Mouse (Mus musculus) forebrain, postnatal 0 days (tissue): Measurements from ENCODE around the gene D330045A20Rik. TPM values are rescaled to one million over a fixed set of nuclear protein-coding genes. Genes with fewer than 3 reads are reported as not detected.
"Not testable (repeated sequence)": the region's sequence is repeated elsewhere in the genome, so short reads cannot be mapped to it uniquely, and the experiment has no call there.

Experiments
- ATAC-seq: fragments of 200-750 bp; cut with Nextera tagmentation; 2 replicates; pipeline ENCODE4 v1.8.0; 2017; ENCODE audit warnings: mild to moderate bottlenecking, moderate library complexity
- DNase-seq: peaks from one replicate; pipeline ENCODE4 v3.0.0-alpha.2; 2015
- H3K27ac ChIP-seq: fragments of 300-500 bp; sonication (generic); 2 replicates; pipeline ENCODE4 v1.5.1; 2014; ENCODE audit warnings: low read depth, mild to moderate bottlenecking, antibody characterized with exemption, low read length, moderate library complexity, mixed read lengths
- H3K27me3 ChIP-seq: fragments of 300-500 bp; sonication (generic); 2 replicates; pipeline ENCODE4 v1.6.1; 2014; ENCODE audit warnings: mild to moderate bottlenecking, low read length, mixed read lengths; ENCODE audit not compliant: insufficient read depth
- H3K36me3 ChIP-seq: fragments of 300-500 bp; sonication (generic); 2 replicates; pipeline ENCODE4 v1.6.1; 2014; ENCODE audit warnings: mild to moderate bottlenecking, moderate library complexity; ENCODE audit not compliant: insufficient read depth
- H3K4me1 ChIP-seq: fragments of 300-500 bp; sonication (generic); 2 replicates; pipeline ENCODE4 v1.6.1; 2014; ENCODE audit warnings: antibody characterized with exemption; ENCODE audit not compliant: insufficient read depth
- H3K4me2 ChIP-seq: fragments of 300-500 bp; sonication (generic); 2 replicates; pipeline ENCODE4 v1.6.1; 2014; ENCODE audit warnings: low read depth, mild to moderate bottlenecking, moderate library complexity
- H3K4me3 ChIP-seq: fragments of 300-500 bp; sonication (generic); 2 replicates; pipeline ENCODE4 v1.5.1; 2014; ENCODE audit warnings: low read depth, low read length, mixed read lengths
- H3K9ac ChIP-seq: fragments of 300-500 bp; sonication (generic); 2 replicates; pipeline ENCODE4 v1.6.1; 2014; ENCODE audit warnings: mild to moderate bottlenecking
- H3K9me3 ChIP-seq: fragments of 300-500 bp; sonication (generic); 2 replicates; pipeline ENCODE4 v1.6.1; 2016; ENCODE audit warnings: low read length
- CTCF ChIP-seq: sonication (generic); IDR thresholded peaks from 2 replicates; pipeline ENCODE4 v1.5.1; 2016; ENCODE audit warnings: antibody characterized with exemption, control low read depth, low read depth
- WGBS: fragments of 180-500 bp; shearing (Covaris S2); extraction: QIAGEN DNeasy Blood & Tissue Kit; methylation state at CpG from one replicate; pipeline ENCODE4 v1.1.7; 2014; 5-methylcytosine and 5-hydroxymethylcytosine counted together
- polyA plus RNA-seq: library from polyadenylated mRNA; unstranded; fragments of >200 nt; fragmentation: Nextera tagmentation; extraction: Ambion mirVana; gene quantifications from 2 replicates; pipeline ENCODE4 v1.2.1, GENCODE M21; 2015
- total RNA-seq: library from RNA; depleted of rRNA; stranded (reverse); fragments of >200 nt; gene quantifications from 2 replicates; pipeline ENCODE4 v1.2.3, GENCODE M21; 2014; rRNA removed

The D330045A20Rik gene
- total RNA-seq (1.2 and 1.8 TPM in 2 replicates), polyA plus RNA-seq (0.74 and 1.3 TPM in 2 replicates)

GRCm38 (mm10) chrX:139480022-139480894 lies at the start of gene D330045A20Rik:
Gene D330045A20Rik, plus strand, starts transcription at chrX:139480367.
- H3K4me3 ChIP-seq, result peak within 1 kb of the TSS; percentile 28
- H3K4me2 ChIP-seq, result peak within 1 kb of the TSS; percentile 53
- ATAC-seq, result peak; percentile 81
- no peaks in the 10 kb centered on the region for H3K4me1 ChIP-seq
- peak; percentile 54 for DNase-seq
- no peaks in the 10 kb centered on the region for H3K27me3 ChIP-seq
- H3K9ac ChIP-seq, result no peak within 1 kb of the TSS
- H3K9me3 ChIP-seq, result no peaks in the 10 kb centered on the region
- no peak within 1 kb of the TSS for H3K27ac ChIP-seq
- TF ChIP-seq CTCF, result no peak
- no peaks in the 10 kb centered on the region for H3K36me3 ChIP-seq
- 27% methylated on average over 28 of the region's 28 CpGs for WGBS

- Histone ChIP-seq H3K9me3 (no peaks in the 10 kb centered on the region), H3K4me3 (no peak overlapping the region), H3K36me3 (no peaks in the 10 kb centered on the region), H3K4me2 (no peak overlapping the region), H3K4me1 (no peaks in the 10 kb centered on the region), H3K27ac (no peak overlapping the region), H3K27me3 (no peaks in the 10 kb centered on the region), H3K9ac (no peak overlapping the region)
- ATAC-seq (peak; percentile 65), DNase-seq (peak; percentile 11)
- WGBS, result 65% methylated on average over 2 of the region's 2 CpGs
- no peak for TF ChIP-seq CTCF
Observed at GRCm38 (mm10) chrX:139432550-139432949, 47.6 kb upstream of the D330045A20Rik start.

GRCm38 (mm10) chrX:139435202-139435601 lies 45.0 kb upstream of the D330045A20Rik start:
- no peak for TF ChIP-seq CTCF
- 55% methylated on average over 2 of the region's 2 CpGs for WGBS
- H3K4me2 ChIP-seq, result no peak overlapping the region
- no peak overlapping the region for H3K4me3 ChIP-seq
- no peaks in the 10 kb centered on the region for H3K27me3 ChIP-seq
- H3K9ac ChIP-seq, result no peak overlapping the region
- H3K36me3 ChIP-seq, result no peaks in the 10 kb centered on the region
- H3K27ac ChIP-seq, result no peak overlapping the region
- H3K9me3 ChIP-seq, result no peaks in the 10 kb centered on the region
- ATAC-seq, result no peak
- no peak for DNase-seq
- no peaks in the 10 kb centered on the region for H3K4me1 ChIP-seq

DNA sequence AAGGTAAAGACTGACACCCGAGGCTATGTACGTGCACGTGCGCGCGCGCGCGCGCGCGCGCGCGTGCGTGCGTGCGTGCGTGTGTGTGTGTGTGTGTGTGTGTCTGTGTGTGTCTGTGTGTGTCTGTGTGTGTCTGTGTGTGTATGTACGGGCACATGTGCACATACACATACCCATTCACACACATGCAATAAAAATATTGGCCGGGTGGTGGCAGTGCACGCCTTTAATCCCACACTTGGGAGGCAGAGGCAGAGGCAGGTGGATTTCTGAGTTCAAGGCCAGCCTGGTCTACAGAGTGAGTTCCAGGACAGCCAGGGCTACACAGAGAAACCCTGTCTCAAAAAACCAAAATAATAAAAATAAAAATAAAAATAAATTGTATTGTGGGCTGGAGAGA lies 39.1 kb upstream of the D330045A20Rik start:
- H3K4me3 ChIP-seq, DNase-seq, H3K27ac ChIP-seq, H3K4me1 ChIP-seq, H3K9ac ChIP-seq, H3K27me3 ChIP-seq, H3K4me2 ChIP-seq, H3K9me3 ChIP-seq, H3K36me3 ChIP-seq, ATAC-seq: not testable (repeated sequence)
- WGBS, result 92% methylated on average over 22 of the region's 22 CpGs

DNA sequence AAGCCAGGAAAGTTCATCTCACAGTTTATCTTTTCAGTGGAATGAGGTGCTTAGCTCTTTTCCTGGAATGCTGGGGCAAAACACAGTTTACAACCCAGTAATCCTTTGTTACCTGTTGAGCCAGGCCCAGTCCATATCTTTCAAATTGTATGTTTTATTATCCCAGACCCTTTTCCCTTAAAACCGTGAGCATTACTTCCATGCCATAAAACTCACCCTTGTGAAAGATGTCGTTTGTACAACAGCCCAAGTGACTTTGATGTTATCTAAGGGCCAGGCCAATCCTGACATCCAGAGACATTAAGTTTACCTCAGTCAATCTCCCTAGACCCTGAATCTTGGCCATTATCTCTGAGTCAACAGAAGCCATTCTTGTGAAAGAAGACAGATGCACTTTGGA lies 23.4 kb upstream of the D330045A20Rik start:
- H3K9me3 ChIP-seq, result no peaks in the 10 kb centered on the region
- no peak overlapping the region for H3K27ac ChIP-seq
- DNase-seq (no peak), ATAC-seq (no peak)
- H3K4me1 ChIP-seq, result no peaks in the 10 kb centered on the region
- H3K4me3 ChIP-seq, result no peak overlapping the region
- TF ChIP-seq CTCF, result no peak
- no peaks in the 10 kb centered on the region for H3K36me3 ChIP-seq
- WGBS, result 69% methylated on average over 2 of the region's 2 CpGs
- no peaks in the 10 kb centered on the region for H3K27me3 ChIP-seq
- no peak overlapping the region for H3K4me2 ChIP-seq
- H3K9ac ChIP-seq, result no peak overlapping the region

DNA sequence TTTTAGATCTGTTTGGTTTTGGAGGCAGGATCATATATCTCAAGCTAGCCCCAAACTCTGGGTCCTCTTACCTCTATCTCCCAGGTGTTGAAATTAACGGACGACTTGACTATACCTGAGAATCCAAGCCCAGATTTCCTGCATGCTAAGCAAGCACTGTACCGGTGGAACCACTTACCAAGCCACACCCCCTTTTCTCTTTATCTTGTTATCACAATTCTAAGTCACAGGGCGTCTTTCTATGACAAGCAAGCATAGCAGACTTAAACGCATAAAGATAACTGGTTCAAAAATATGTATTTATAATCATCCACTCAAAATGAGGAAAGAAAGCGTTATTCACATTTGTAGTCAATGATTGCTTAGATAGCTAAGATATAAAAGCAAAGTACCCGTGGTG lies 1.9 kb downstream of the D330045A20Rik start:
- Histone ChIP-seq H3K27ac (no peak overlapping the region), H3K36me3 (no peaks in the 10 kb centered on the region), H3K27me3 (no peaks in the 10 kb centered on the region), H3K9ac (no peak overlapping the region), H3K4me1 (no peaks in the 10 kb centered on the region), H3K9me3 (no peaks in the 10 kb centered on the region), H3K4me2 (no peak overlapping the region), H3K4me3 (no peak overlapping the region)
- ATAC-seq (no peak), DNase-seq (no peak)
- 71% methylated on average over 7 of the region's 7 CpGs for WGBS
- no peak for TF ChIP-seq CTCF

GRCm38 (mm10) chrX:139484974-139485373 lies 4.8 kb downstream of the D330045A20Rik start:
- Histone ChIP-seq H3K9ac (no peak overlapping the region), H3K27ac (no peak overlapping the region), H3K27me3 (no peaks in the 10 kb centered on the region), H3K4me3 (no peak overlapping the region), H3K4me2 (no peak overlapping the region), H3K9me3 (no peaks in the 10 kb centered on the region), H3K4me1 (no peaks in the 10 kb centered on the region), H3K36me3 (no peaks in the 10 kb centered on the region)
- TF ChIP-seq CTCF, result no peak
- WGBS, result 83% methylated on average over 1 of the region's 1 CpGs
- DNase-seq (no peak), ATAC-seq (no peak)
